16 mouse cellular contexts compared by ENCODE assay signal in genomic region chr6:29650170-29650549, GRCm38 (mm10). TPM values are rescaled to one million over a fixed set of nuclear protein-coding genes. Genes with fewer than 3 reads are reported as not detected.
A peak's percentile ranks its signal among the peaks of the same experiment; 100 is the strongest.
DNase-seq lines count a peak whose midpoint lies in the region; ATAC-seq and TF ChIP-seq lines count a peak whose summit lies in the region.
"Had no signal": no experiment of that assay in that cellular context is flagged by ENCODE, and none has a peak within 500 bp of the region (broad histone marks: within the 10 kb centered on the region; RNA-seq: fewer than 3 reads in every experiment).

No protein-coding gene starts in this region.

- H3K36me3 ChIP-seq in intestine, embryonic 15.5 days = no peaks in the 10 kb centered on the region
- no peaks in the 10 kb centered on the region for H3K36me3 ChIP-seq in intestine, postnatal 0 days (ENCODE audit: control insufficient read depth, insufficient read depth)
- H3K36me3 ChIP-seq in limb, embryonic 11.5 days (ENCODE audit: control insufficient read depth, insufficient read depth, low read length) = no peaks in the 10 kb centered on the region
- no peaks in the 10 kb centered on the region for H3K36me3 ChIP-seq in limb, embryonic 10.5 days
- no peaks in the 10 kb centered on the region for H3K36me3 ChIP-seq in heart, embryonic 10.5 days
- H3K36me3 ChIP-seq: embryonic facial prominence, embryonic 12.5 days; forebrain, embryonic 12.5 days; G1E; hindbrain, embryonic 10.5 days; limb, embryonic 13.5 days; liver, embryonic 12.5 days; midbrain, embryonic 13.5 days; stomach, embryonic 15.5 days had no signal

- H3K4me2 ChIP-seq in intestine, embryonic 15.5 days (replicated peaks) = no peak overlapping the region
- no peak overlapping the region for H3K4me2 ChIP-seq in intestine, postnatal 0 days (replicated peaks; ENCODE audit: low read depth)
- H3K4me2 ChIP-seq in limb, embryonic 11.5 days (ENCODE audit: low read depth, severe bottlenecking) = no peak overlapping the region
- H3K4me2 ChIP-seq: embryonic facial prominence, embryonic 12.5 days; forebrain, embryonic 12.5 days; limb, embryonic 13.5 days; liver, embryonic 12.5 days; midbrain, embryonic 13.5 days; stomach, embryonic 15.5 days had no signal

- no peak for TF ChIP-seq CTCF in intestine, postnatal 0 days (IDR thresholded peaks at IDR 0.05; ENCODE audit: low read depth)

- no peak for DNase-seq in limb, embryonic 11.5 days (ENCODE audit: low spot score)
- no peak for DNase-seq in limb, embryonic 10.5 days (ENCODE audit: low spot score)
- DNase-seq in heart, embryonic 10.5 days (ENCODE audit: low spot score) = no peak

- no peak overlapping the region for H3K4me3 ChIP-seq in intestine, embryonic 15.5 days (replicated peaks)
- H3K4me3 ChIP-seq in intestine, postnatal 0 days (ENCODE audit: low read depth, low read length) = no peak overlapping the region
- H3K4me3 ChIP-seq in limb, embryonic 11.5 days (ENCODE audit: low read depth, low read length) = no peak overlapping the region
- H3K4me3 ChIP-seq in limb, embryonic 10.5 days = no peak overlapping the region
- no peak overlapping the region for H3K4me3 ChIP-seq in heart, embryonic 10.5 days
- H3K4me3 ChIP-seq: embryonic facial prominence, embryonic 12.5 days; erythroblast, embryonic 14.5 days; forebrain, embryonic 12.5 days; hindbrain, embryonic 10.5 days; limb, embryonic 13.5 days; liver, embryonic 12.5 days; midbrain, embryonic 13.5 days; stomach, embryonic 15.5 days had no signal

- ATAC-seq in intestine, embryonic 15.5 days = 0 out of 2 replicates have a peak, but pooled peaks have one; percentile 31
- no peak for ATAC-seq in intestine, postnatal 0 days
- ATAC-seq in limb, embryonic 11.5 days (ENCODE audit: insufficient number of reproducible peaks, low FRiP score, low TSS enrichment, low read depth) = 0 out of 2 replicates have a peak, but pooled peaks have one; percentile 35
- peak; percentile 83 for ATAC-seq in granulocyte monocyte progenitor cell, adult 5-6 weeks (replicated peaks; ENCODE audit: poor library complexity, severe bottlenecking)
- ATAC-seq in megakaryocyte-erythroid progenitor cell, adult 5-6 weeks (replicated peaks; ENCODE audit: low FRiP score, low TSS enrichment, poor library complexity, severe bottlenecking) = no peak
- ATAC-seq: liver, embryonic 12.5 days had no signal

- 70% methylated on average over 10 of the region's 10 CpGs for WGBS in intestine, embryonic 15.5 days
- 69% methylated on average over 10 of the region's 10 CpGs for WGBS in intestine, postnatal 0 days
- WGBS in limb, embryonic 11.5 days = 69% methylated on average over 10 of the region's 10 CpGs
- WGBS in limb, embryonic 10.5 days = 70% methylated on average over 10 of the region's 10 CpGs
- 68% methylated on average over 10 of the region's 10 CpGs for WGBS in heart, embryonic 10.5 days

- H3K9me3 ChIP-seq in intestine, embryonic 15.5 days = no peaks in the 10 kb centered on the region
- no peaks in the 10 kb centered on the region for H3K9me3 ChIP-seq in intestine, postnatal 0 days (ENCODE audit: control insufficient read depth)
- no peaks in the 10 kb centered on the region for H3K9me3 ChIP-seq in limb, embryonic 11.5 days (ENCODE audit: control insufficient read depth, low read length)
- H3K9me3 ChIP-seq in limb, embryonic 10.5 days (replicated peaks) = no peaks in the 10 kb centered on the region
- no peaks in the 10 kb centered on the region for H3K9me3 ChIP-seq in heart, embryonic 10.5 days
- H3K9me3 ChIP-seq: embryonic facial prominence, embryonic 12.5 days; forebrain, embryonic 12.5 days; G1E; hindbrain, embryonic 10.5 days; limb, embryonic 13.5 days; liver, embryonic 12.5 days; midbrain, embryonic 13.5 days; stomach, embryonic 15.5 days had no signal

- no peaks in the 10 kb centered on the region for H3K27me3 ChIP-seq in intestine, embryonic 15.5 days (replicated peaks)
- H3K27me3 ChIP-seq in intestine, postnatal 0 days (replicated peaks; ENCODE audit: control insufficient read depth, insufficient read depth, low read length) = no peaks in the 10 kb centered on the region
- no peaks in the 10 kb centered on the region for H3K27me3 ChIP-seq in limb, embryonic 11.5 days (ENCODE audit: control insufficient read depth, insufficient read depth, low read length)
- no peaks in the 10 kb centered on the region for H3K27me3 ChIP-seq in limb, embryonic 10.5 days (ENCODE audit: low read depth, poor library complexity, severe bottlenecking)
- H3K27me3 ChIP-seq in heart, embryonic 10.5 days (ENCODE audit: insufficient read depth, poor library complexity, severe bottlenecking) = 0 out of 2 replicates have a peak, but pooled peaks cover 12% of the 10 kb centered on the region
- H3K27me3 ChIP-seq: embryonic facial prominence, embryonic 12.5 days; limb, embryonic 13.5 days; midbrain, embryonic 13.5 days; stomach, embryonic 15.5 days had no signal

- no peak overlapping the region for H3K9ac ChIP-seq in intestine, embryonic 15.5 days
- H3K9ac ChIP-seq in intestine, postnatal 0 days (ENCODE audit: low read depth, low read length) = no peak overlapping the region
- H3K9ac ChIP-seq in limb, embryonic 11.5 days (ENCODE audit: low read length) = no peak overlapping the region
- H3K9ac ChIP-seq: embryonic facial prominence, embryonic 12.5 days; forebrain, embryonic 12.5 days; limb, embryonic 13.5 days; liver, embryonic 12.5 days; midbrain, embryonic 13.5 days; stomach, embryonic 15.5 days had no signal

- no peak overlapping the region for H3K27ac ChIP-seq in intestine, embryonic 15.5 days
- no peak overlapping the region for H3K27ac ChIP-seq in intestine, postnatal 0 days (ENCODE audit: low read depth, low read length)
- H3K27ac ChIP-seq in limb, embryonic 11.5 days (replicated peaks; ENCODE audit: low read depth, low read length) = no peak overlapping the region
- H3K27ac ChIP-seq in limb, embryonic 10.5 days = no peak overlapping the region
- no peak overlapping the region for H3K27ac ChIP-seq in heart, embryonic 10.5 days
- H3K27ac ChIP-seq: embryonic facial prominence, embryonic 12.5 days; forebrain, embryonic 12.5 days; hindbrain, embryonic 10.5 days; limb, embryonic 13.5 days; liver, embryonic 12.5 days; midbrain, embryonic 13.5 days; stomach, embryonic 15.5 days had no signal

- H3K4me1 ChIP-seq in intestine, embryonic 15.5 days (replicated peaks) = no peaks in the 10 kb centered on the region
- no peaks in the 10 kb centered on the region for H3K4me1 ChIP-seq in intestine, postnatal 0 days (replicated peaks; ENCODE audit: control insufficient read depth, insufficient read depth, low read length)
- H3K4me1 ChIP-seq in limb, embryonic 11.5 days (ENCODE audit: control insufficient read depth, insufficient read depth, low read length) = no peaks in the 10 kb centered on the region
- H3K4me1 ChIP-seq in limb, embryonic 10.5 days = peaks cover 4% of the 10 kb centered on the region
- no peaks in the 10 kb centered on the region for H3K4me1 ChIP-seq in heart, embryonic 10.5 days
- H3K4me1 ChIP-seq: forebrain, embryonic 12.5 days; hindbrain, embryonic 10.5 days; limb, embryonic 13.5 days; midbrain, embryonic 13.5 days had no signal

RNA-seq across cellular contexts. Expression of gene Tnpo3, which starts 40.5 kb away (rescaled TPM):
- 72.6 and 78.8 TPM in 2 replicates for polyA plus RNA-seq in intestine, embryonic 15.5 days (2015; fragmentation: Nextera tagmentation; extraction: Ambion mirVana)
- polyA plus RNA-seq in intestine, postnatal 0 days (2015; fragmentation: Nextera tagmentation; extraction: Ambion mirVana) = 28.1 and 28.5 TPM in 2 replicates
- polyA plus RNA-seq in limb, embryonic 11.5 days (2014; fragmentation: Nextera tagmentation; extraction: Ambion mirVana) = 109 and 117 TPM in 2 replicates
- polyA plus RNA-seq in limb, embryonic 10.5 days (2016; fragmentation: Nextera tagmentation; extraction: Ambion mirVana) = 115 and 128 TPM in 2 replicates
- total RNA-seq in granulocyte monocyte progenitor cell, adult 5-6 weeks (2014; fragmentation: Nextera tagmentation) = 66.4 and 89.6 TPM in 2 replicates
- total RNA-seq in granulocyte monocyte progenitor cell, adult 5-6 weeks (2017) = 74.5 and 77.2 TPM in 2 replicates
- polyA plus RNA-seq in heart, embryonic 10.5 days (2016; fragmentation: Nextera tagmentation; extraction: Ambion mirVana) = 89.1 and 90.2 TPM in 2 replicates
- total RNA-seq in megakaryocyte-erythroid progenitor cell, adult 5-6 weeks (2014; fragmentation: Nextera tagmentation) = 117 and 122 TPM in 2 replicates
- total RNA-seq in megakaryocyte-erythroid progenitor cell, adult 5-6 weeks (2017) = 76.6 and 89.5 TPM in 2 replicates

RNA-seq across cellular contexts. Expression of gene Tspan33, which starts 43.9 kb away (rescaled TPM):
- polyA plus RNA-seq in intestine, embryonic 15.5 days (2015; fragmentation: Nextera tagmentation; extraction: Ambion mirVana) = 5.2 and 6.8 TPM in 2 replicates
- polyA plus RNA-seq in intestine, postnatal 0 days (2015; fragmentation: Nextera tagmentation; extraction: Ambion mirVana) = 0.84 and 1.0 TPM in 2 replicates
- polyA plus RNA-seq in limb, embryonic 11.5 days (2014; fragmentation: Nextera tagmentation; extraction: Ambion mirVana) = 3.1 and 4.7 TPM in 2 replicates
- 6.7 and 7.0 TPM in 2 replicates for polyA plus RNA-seq in limb, embryonic 10.5 days (2016; fragmentation: Nextera tagmentation; extraction: Ambion mirVana)
- total RNA-seq in granulocyte monocyte progenitor cell, adult 5-6 weeks (2014; fragmentation: Nextera tagmentation) = 0.24 and 0.98 TPM in 2 replicates
- 1.5 TPM in 1 of 2 replicates, not detected in the other for total RNA-seq in granulocyte monocyte progenitor cell, adult 5-6 weeks (2017)
- polyA plus RNA-seq in heart, embryonic 10.5 days (2016; fragmentation: Nextera tagmentation; extraction: Ambion mirVana) = 16.0 and 17.2 TPM in 2 replicates
- total RNA-seq in megakaryocyte-erythroid progenitor cell, adult 5-6 weeks (2014; fragmentation: Nextera tagmentation) = 88.1 and 106 TPM in 2 replicates
- total RNA-seq in megakaryocyte-erythroid progenitor cell, adult 5-6 weeks (2017) = 36.2 and 60.3 TPM in 2 replicates

Comparison
In these comparisons a context has a peak if more than half of its experiments do, and no peak if none do; other contexts are left out.
1. ATAC-seq: peak in intestine, embryonic 15.5 days (single experiment), limb, embryonic 11.5 days (single experiment) and granulocyte monocyte progenitor cell, adult 5-6 weeks (single experiment); none in intestine, postnatal 0 days (single experiment) and megakaryocyte-erythroid progenitor cell, adult 5-6 weeks (single experiment).